Mouse (Mus musculus) hindbrain, embryonic 14.5 days (tissue): ENCODE data around the gene Ctdspl. TPM values are rescaled to one million over a fixed set of nuclear protein-coding genes. Genes with fewer than 3 reads are reported as not detected.

ENCODE experiments used
- ATAC-seq: fragments of 200-750 bp; cut with Nextera tagmentation; 2 replicates; pipeline ENCODE4 v1.8.0; 2017; ENCODE audit warnings: moderate number of reproducible peaks, mild to moderate bottlenecking, moderate TSS enrichment, moderate library complexity; ENCODE audit not compliant: low FRiP score
- DNase-seq: peaks from one replicate; pipeline ENCODE4 v3.0.0-alpha.2; 2015; ENCODE audit warnings: low spot score
- H3K27ac ChIP-seq: fragments of 300-500 bp; sonication (generic); 2 replicates; pipeline ENCODE4 v1.5.1; 2014; ENCODE audit warnings: mild to moderate bottlenecking, moderate library complexity
- H3K27me3 ChIP-seq: fragments of 300-500 bp; sonication (generic); 2 replicates; pipeline ENCODE4 v1.6.1; 2014; ENCODE audit warnings: mild to moderate bottlenecking, low read length, mixed read lengths; ENCODE audit not compliant: control insufficient read depth, insufficient read depth
- H3K36me3 ChIP-seq: fragments of 300-500 bp; sonication (generic); replicated peaks from 2 replicates; pipeline ENCODE4 v1.6.1; 2014; ENCODE audit not compliant: control insufficient read depth, insufficient read depth
- H3K4me1 ChIP-seq: fragments of 300-500 bp; sonication (generic); replicated peaks from 2 replicates; pipeline ENCODE4 v1.6.1; 2014; ENCODE audit warnings: antibody characterized with exemption, low read length, mixed read lengths; ENCODE audit not compliant: control insufficient read depth, insufficient read depth
- H3K4me2 ChIP-seq: fragments of 300-500 bp; sonication (generic); replicated peaks from 2 replicates; pipeline ENCODE4 v1.6.1; 2014; ENCODE audit warnings: mild to moderate bottlenecking, moderate library complexity
- H3K4me3 ChIP-seq: fragments of 300-500 bp; sonication (generic); replicated peaks from 2 replicates; pipeline ENCODE4 v1.5.1; 2014; ENCODE audit warnings: mild to moderate bottlenecking, low read length
- H3K9ac ChIP-seq: fragments of 300-500 bp; sonication (generic); 2 replicates; pipeline ENCODE4 v1.6.1; 2014
- H3K9me3 ChIP-seq: fragments of 300-500 bp; sonication (generic); 2 replicates; pipeline ENCODE4 v1.6.1; 2016; ENCODE audit warnings: low read length; ENCODE audit not compliant: control insufficient read depth
- WGBS: fragments of 180-500 bp; shearing (Covaris S2); extraction: QIAGEN DNeasy Blood & Tissue Kit; methylation state at CpG from one replicate; pipeline ENCODE4 v1.1.7; 2014; 5-methylcytosine and 5-hydroxymethylcytosine counted together
- microRNA-seq: library from miRNA; unstranded; fragments of <30 nt; microRNA quantifications from one replicate; pipeline ENCODE4, GENCODE M21; 2016
- polyA plus RNA-seq: library from polyadenylated mRNA; unstranded; fragments of >200 nt; fragmentation: Nextera tagmentation; extraction: Ambion mirVana; gene quantifications from 2 replicates; pipeline ENCODE4 v1.2.1, GENCODE M21; 2014

Gene Ctdspl
- polyA plus RNA-seq, 1 experiment from 2014 or later, result 7.5 TPM

DNA sequence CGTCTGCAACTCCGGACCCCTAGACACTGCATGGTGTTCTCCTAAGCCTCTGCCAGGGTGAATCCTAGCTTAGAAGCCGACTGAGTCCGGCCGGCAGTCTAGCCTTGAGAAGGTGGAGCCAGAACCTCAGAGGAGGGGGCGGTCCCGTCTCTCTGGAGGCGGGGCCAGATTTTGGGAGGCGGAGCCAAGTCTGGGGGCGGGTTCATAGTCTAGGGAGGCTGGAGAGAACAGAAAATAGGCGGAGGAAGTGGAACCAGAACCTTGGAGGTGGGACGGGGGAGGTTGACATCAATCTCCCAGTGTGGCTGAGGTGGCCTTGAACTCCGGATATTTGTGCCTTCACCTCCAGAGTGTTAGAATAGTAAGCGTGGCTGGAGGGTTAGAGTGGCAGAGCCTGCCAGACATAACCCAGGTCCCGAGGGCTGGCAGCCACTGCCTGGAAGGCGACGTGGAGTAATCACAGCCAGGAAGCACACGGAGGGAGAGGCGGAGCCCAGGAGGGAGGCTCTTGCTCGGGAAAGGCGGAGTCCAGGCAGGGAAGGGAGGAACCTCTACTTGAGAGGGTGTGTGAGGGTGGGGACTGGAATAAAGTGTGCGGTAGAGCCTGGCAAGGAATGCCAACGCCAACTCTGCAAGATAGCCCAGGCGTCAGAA is 162.0 kb downstream of the Ctdspl start:
- peaks cover 26% of the 10 kb centered on the region for H3K4me1 ChIP-seq
- H3K4me3 ChIP-seq, result peak overlapping the region; percentile 15; the same call in 1 of the 2 replicates
- H3K36me3 ChIP-seq, result no peaks in the 10 kb centered on the region
- WGBS, result 2% methylated on average over 24 of the region's 24 CpGs
- DNase-seq (peak; percentile 55), ATAC-seq (peak; percentile 42)
- H3K9me3 ChIP-seq, result no peaks in the 10 kb centered on the region
- no peak overlapping the region for H3K9ac ChIP-seq
- no peak overlapping the region for H3K27ac ChIP-seq
- H3K27me3 ChIP-seq, result peaks cover 7% of the 10 kb centered on the region; the same call in 1 of the 2 replicates
- H3K4me2 ChIP-seq, result peak overlapping the region; percentile 39

DNA sequence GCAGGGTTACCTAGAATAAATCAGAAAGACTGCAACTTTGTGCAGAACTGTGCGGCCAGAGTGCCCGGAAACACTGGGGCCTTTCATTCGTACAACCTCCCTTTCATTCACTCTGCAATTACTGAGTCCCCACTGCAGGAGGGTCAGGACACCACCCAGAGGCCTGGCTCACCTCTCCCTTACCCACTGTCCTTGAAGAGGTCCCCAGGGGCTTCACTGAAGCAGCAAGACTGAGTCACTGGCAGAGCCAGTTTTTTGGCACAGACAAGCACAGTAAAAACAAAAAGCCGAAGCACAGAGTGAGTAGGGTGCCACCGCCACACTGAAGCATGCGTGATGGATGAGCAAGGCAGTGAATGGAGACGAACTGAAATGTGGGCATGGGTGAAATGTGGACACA is 163.2 kb downstream of the Ctdspl start:
- peaks cover 34% of the 10 kb centered on the region for H3K4me1 ChIP-seq
- DNase-seq, result no peak

DNA sequence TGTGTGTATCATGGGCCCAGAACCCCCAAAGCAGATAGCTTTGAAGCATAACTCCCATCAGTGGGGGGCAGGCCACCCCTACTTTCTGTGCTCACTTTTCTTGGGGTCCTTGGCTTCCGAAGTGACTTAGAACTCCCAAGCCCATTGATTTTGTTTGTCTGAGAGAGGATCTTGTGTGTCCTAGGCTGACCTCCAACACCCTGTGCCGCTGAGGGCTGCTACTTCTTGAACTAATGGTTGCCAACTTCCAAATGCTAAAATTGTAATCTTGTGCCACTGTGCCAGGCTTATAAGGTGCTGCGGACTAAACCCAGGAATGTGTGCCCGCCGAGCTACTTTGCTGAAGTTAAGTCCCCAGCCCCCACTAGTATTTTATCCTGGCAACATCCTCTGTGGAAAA is 164.2 kb downstream of the Ctdspl start:
- no peak overlapping the region for H3K4me2 ChIP-seq
- no peaks in the 10 kb centered on the region for H3K9me3 ChIP-seq
- 94% methylated on average over 5 of the region's 5 CpGs for WGBS
- ATAC-seq (no peak), DNase-seq (no peak)
- no peak overlapping the region for H3K9ac ChIP-seq
- H3K4me1 ChIP-seq, result peaks cover 41% of the 10 kb centered on the region
- H3K27me3 ChIP-seq, result peaks cover 14% of the 10 kb centered on the region; the same call in 1 of the 2 replicates
- H3K36me3 ChIP-seq, result no peaks in the 10 kb centered on the region
- no peak overlapping the region for H3K27ac ChIP-seq
- H3K4me3 ChIP-seq, result no peak overlapping the region

More for the DNA sequence above, 163.2 kb downstream of the Ctdspl start:
- ATAC-seq, result no peak
- no peaks in the 10 kb centered on the region for H3K36me3 ChIP-seq
- no peak overlapping the region for H3K4me2 ChIP-seq
- no peak overlapping the region for H3K4me3 ChIP-seq
- 43% methylated on average over 7 of the region's 7 CpGs for WGBS
- no peak overlapping the region for H3K9ac ChIP-seq
- no peaks in the 10 kb centered on the region for H3K9me3 ChIP-seq
- peaks cover 7% of the 10 kb centered on the region; the same call in 1 of the 2 replicates for H3K27me3 ChIP-seq
- H3K27ac ChIP-seq, result no peak overlapping the region

DNA sequence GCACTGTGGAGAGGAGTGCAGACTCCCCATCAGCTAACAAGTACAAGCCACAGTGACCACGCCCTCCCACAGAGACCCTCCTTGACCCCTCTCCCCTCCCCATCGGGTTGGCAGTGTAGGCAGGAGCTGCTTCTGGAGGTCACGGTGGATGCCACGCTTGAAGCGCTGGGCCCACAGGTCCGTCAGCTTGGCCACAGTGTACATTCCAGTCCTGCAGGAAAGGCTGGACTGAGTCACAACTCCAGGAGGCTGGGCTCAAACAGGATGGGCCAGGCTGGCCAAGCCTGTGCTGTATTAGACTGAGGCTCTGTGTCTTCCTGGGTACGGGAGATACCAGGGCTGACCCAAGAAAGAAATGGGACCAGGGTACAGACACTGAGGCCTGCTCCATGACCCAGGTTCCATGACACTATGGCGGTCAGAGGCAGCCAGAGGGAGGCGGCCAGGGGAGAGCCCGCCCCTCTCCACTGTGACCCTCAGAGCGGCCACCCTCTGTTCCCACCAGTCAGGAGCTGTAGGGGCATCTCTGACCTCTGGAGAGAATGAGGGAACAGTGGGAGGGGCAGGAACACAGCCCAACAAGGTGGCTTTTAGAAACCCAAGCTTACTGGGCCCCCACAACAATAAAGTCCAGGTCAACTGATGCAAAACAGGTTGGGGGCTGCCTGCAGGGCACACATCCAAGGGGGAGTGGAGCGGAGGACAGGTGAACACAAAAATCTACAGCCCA is 165.5 kb downstream of the Ctdspl start:
- H3K4me1 ChIP-seq, result peaks cover 41% of the 10 kb centered on the region
- H3K4me2 ChIP-seq, result peak overlapping the region; percentile 64
- peak overlapping the region; percentile 63 for H3K9ac ChIP-seq
- H3K27me3 ChIP-seq, result peaks cover 16% of the 10 kb centered on the region; the same call in 1 of the 2 replicates
- H3K36me3 ChIP-seq, result no peaks in the 10 kb centered on the region
- no peak overlapping the region for H3K27ac ChIP-seq
- 61% methylated on average over 12 of the region's 12 CpGs for WGBS
- H3K4me3 ChIP-seq, result peak overlapping the region; percentile 49
- no peak for DNase-seq
- ATAC-seq, result peak; percentile 8; the same call in 1 of the 2 replicates
- H3K9me3 ChIP-seq, result no peaks in the 10 kb centered on the region

DNA sequence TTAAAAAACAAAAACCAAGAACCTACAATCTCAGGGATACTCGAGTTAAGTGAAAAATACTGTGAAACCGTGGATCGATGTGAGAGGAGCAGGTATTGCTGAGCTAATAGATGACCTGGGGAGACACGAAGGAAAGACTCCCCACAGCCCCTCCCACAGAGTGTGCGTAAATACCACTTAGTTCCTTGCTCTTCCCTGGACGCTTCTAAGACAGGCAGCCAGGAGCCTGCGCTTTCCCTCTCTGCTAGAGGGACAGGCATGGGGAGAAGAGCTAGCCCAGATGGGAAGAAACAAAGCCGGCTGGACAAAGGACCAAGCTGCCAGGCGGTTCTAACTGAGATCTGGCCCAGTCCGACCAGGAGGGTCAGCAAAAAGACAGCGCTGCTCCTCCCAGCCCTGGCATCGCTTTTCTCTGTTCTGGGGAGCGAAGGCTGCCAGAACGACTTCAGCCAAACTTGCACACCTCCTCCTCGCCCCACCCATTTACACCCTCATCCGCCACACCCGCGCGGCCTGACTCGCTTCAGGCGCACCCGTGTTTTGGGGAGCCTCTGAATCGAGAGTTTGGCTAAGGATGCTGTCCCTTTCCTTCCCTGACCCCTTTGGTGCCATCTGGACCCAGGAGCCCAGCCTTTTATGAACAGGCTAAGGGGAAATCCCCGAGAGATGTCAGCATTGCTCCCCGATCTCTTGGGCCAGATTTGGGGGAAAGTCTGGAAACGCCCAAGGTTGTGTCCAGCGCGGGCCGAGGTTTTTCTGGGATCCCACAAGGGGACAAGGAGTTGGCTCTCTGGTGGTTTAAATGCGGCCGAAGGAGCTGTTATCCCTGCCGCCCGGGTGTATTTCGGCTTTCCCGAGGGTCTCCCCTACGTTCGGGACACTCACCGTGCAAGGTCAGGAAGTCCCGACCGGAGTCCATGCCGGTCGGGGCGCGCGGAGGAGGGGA is 166.5 kb downstream of the Ctdspl start:
- H3K4me2 ChIP-seq, result peak overlapping the region; percentile 64
- peak overlapping the region; percentile 63 for H3K9ac ChIP-seq
- ATAC-seq (no peak), DNase-seq (no peak)
- no peak overlapping the region for H3K27ac ChIP-seq
- 3% methylated on average over 45 of the region's 45 CpGs for WGBS
- H3K4me3 ChIP-seq, result peak overlapping the region; percentile 49
- H3K4me1 ChIP-seq, result peaks cover 41% of the 10 kb centered on the region
- H3K9me3 ChIP-seq, result no peaks in the 10 kb centered on the region
- H3K27me3 ChIP-seq, result peaks cover 16% of the 10 kb centered on the region; the same call in 1 of the 2 replicates
- no peaks in the 10 kb centered on the region for H3K36me3 ChIP-seq

Small RNA genes within 50 kb of the gene (microRNA-seq; reads per million reads assigned to microRNA genes)
- 9.2 reads per million, percentile 29 among the genes with 10 or more reads in this experiment for gene Mir26a-1

Other genes with a start within 250 kb of the Ctdspl start
- gene Vill, start 126.3 kb downstream of the Ctdspl start, polyA plus RNA-seq, result 3.1 and 4.4 TPM in 2 replicates
- gene Plcd1, start 167.0 kb downstream of the Ctdspl start, polyA plus RNA-seq, result 15.9 and 16.7 TPM in 2 replicates
- 1.3 and 1.7 TPM in 2 replicates for gene Dlec1, start 176.0 kb downstream of the Ctdspl start, polyA plus RNA-seq
- 2.2 and 3.9 TPM in 2 replicates for gene Acaa1b, start 230.6 kb downstream of the Ctdspl start, polyA plus RNA-seq
- not detected in 2 replicates for gene Gm47289, start 232.7 kb downstream of the Ctdspl start, polyA plus RNA-seq